Mouse (Mus musculus) embryonic fibroblast, embryonic 13.5 days (primary cell): Measurements from ENCODE around the gene Hoxc13.

Source experiments
- CTCF ChIP-seq: IDR thresholded peaks from 2 replicates; pipeline ENCODE4 v1.5.1; 2011; ENCODE audit warnings: mild to moderate bottlenecking, control low read depth, low read length, moderate library complexity, borderline replicate concordance; ENCODE audit not compliant: insufficient read depth
- POLR2A ChIP-seq: IDR thresholded peaks from 2 replicates; pipeline ENCODE4 v1.6.1; 2011; ENCODE audit warnings: low read depth, mild to moderate bottlenecking, control low read depth, low read length, moderate library complexity

GRCm38 (mm10) chr15:102975688-102976111, 54.8 kb downstream of the Hoxc13 start:
- TF ChIP-seq POLR2A, result no peak
- no peak for TF ChIP-seq CTCF
